Mouse (Mus musculus) gastrocnemius, adult 2 months (tissue): ENCODE data around the gene Hoxd12. TPM values are rescaled to one million over a fixed set of nuclear protein-coding genes. Genes with fewer than 3 reads are reported as not detected.
A peak's percentile ranks its signal among the peaks of the same experiment; 100 is the strongest.

ENCODE experiments used
- DNase-seq: peaks from one replicate; pipeline ENCODE4 v3.0.0; 2022
- H3K27ac ChIP-seq: fragments of 200-600 bp; 2 replicates; pipeline ENCODE4 v1.8.1; 2022; ENCODE audit warnings: mild to moderate bottlenecking
- H3K4me3 ChIP-seq: fragments of 200-600 bp; 2 replicates; pipeline ENCODE4 v1.8.1; 2022; ENCODE audit warnings: mild to moderate bottlenecking, moderate library complexity
- CTCF ChIP-seq: fragments of 200-600 bp; IDR thresholded peaks from 2 replicates; pipeline ENCODE4 v1.8.1; 2022; ENCODE audit warnings: antibody characterized with exemption, mild to moderate bottlenecking, moderate library complexity
- intact Hi-C: fragments of 180-260 bp; cut with DNase I; formaldehyde crosslinking; loops from one replicate; pipeline ENCODE4 v1.15.1; 2025
- total RNA-seq, 2 experiments: library from RNA; stranded (reverse); gene quantifications; 2 replicates each; pipeline ENCODE4 v1.2.3; 2021

The Hoxd12 gene
- total RNA-seq, 2 experiments from 2014 or later = not detected

DNA sequence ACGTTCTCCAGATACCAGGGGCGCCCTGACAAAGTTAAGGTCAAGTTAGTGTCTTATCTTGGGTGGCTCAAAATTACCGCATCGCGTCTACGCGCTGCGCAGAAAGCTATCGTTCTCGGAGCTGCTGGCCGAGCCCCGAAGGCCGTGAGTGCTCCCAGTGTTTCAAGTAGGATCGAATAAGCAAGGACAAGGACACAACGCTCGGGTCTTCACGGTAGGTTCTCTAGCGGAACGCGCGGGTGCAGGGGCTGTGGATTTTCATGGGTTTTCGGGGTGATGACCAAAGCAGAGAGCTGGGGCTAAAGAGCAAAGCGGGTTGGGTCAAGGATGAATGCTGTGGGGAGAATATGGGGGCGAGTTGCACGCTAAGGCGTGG is 4.8 kb downstream of the Hoxd12 start:
- intact Hi-C loops = no loop called here

DNA sequence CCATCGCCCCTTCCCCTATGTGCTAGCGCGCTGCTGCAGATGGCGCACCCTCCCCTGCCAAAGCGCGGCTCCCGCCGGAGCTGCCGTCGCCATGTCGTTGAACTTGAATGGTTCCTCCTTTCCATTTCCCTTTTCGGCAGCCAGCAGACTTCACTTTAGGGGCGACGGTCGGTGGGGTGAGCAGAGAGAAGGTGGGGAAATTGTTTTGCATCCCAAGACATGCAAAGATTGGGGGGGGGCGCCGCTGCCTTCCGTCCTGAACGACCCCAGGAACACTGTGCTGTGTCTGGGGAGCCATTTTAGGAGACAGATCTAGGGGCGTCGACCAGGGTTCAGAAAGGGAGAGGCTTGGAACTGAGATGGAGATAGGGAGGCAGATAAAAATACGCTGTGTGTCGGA is 5.2 kb downstream of the Hoxd12 start:
- no peak overlapping the region for H3K27ac ChIP-seq
- intact Hi-C loops = no loop called here
- no peak for TF ChIP-seq CTCF
- DNase-seq = no peak
- peak overlapping the region; percentile 33 for H3K4me3 ChIP-seq

More for the DNA sequence above, 4.8 kb downstream of the Hoxd12 start:
- H3K27ac ChIP-seq = no peak overlapping the region
- peak overlapping the region; percentile 33 for H3K4me3 ChIP-seq
- TF ChIP-seq CTCF = no peak
- no peak for DNase-seq

DNA sequence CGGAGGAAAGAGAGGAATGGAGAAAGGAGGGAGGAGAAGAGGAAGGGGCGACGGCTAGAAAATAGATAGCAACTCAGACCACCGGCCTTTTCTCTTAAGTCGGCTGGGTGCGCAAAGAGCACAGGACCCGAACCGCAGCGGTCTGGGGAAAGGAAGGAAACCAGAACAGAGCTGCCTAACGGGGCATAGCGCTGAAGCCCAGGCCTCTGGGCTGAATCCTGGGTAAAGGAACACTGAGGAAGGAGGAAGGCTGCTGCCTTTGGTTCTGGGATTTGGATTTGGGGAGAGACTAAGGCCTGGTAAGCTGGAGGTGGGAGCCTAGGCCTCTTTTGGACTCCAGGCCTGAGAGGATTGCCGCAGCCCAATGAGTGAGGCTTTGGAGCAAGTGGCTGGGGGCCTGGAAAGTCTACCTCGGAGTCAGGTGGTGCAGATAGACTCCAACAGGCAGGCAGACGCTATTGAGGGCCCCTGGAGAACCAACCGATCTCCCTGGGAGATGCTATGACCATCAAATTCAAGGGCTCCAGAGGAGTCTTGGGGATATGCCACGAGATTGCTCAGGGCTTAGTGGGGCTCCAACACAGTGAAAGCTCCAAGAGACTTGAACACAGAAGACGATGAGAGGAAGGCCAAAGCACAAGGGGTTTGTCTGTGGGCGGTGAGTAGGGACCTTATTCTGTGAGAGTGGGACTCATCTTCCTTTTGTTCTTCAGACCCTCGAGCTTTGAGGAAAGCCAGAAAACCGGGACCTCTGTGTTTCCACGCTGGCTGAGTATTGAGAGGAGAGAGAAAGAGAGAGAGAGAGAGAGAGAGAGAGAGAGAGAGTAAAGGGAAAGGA is 6.0 kb downstream of the Hoxd12 start:
- no peak overlapping the region for H3K4me3 ChIP-seq
- no peak overlapping the region for H3K27ac ChIP-seq
- TF ChIP-seq CTCF = no peak
- intact Hi-C loops = no loop called here
- DNase-seq = no peak

DNA sequence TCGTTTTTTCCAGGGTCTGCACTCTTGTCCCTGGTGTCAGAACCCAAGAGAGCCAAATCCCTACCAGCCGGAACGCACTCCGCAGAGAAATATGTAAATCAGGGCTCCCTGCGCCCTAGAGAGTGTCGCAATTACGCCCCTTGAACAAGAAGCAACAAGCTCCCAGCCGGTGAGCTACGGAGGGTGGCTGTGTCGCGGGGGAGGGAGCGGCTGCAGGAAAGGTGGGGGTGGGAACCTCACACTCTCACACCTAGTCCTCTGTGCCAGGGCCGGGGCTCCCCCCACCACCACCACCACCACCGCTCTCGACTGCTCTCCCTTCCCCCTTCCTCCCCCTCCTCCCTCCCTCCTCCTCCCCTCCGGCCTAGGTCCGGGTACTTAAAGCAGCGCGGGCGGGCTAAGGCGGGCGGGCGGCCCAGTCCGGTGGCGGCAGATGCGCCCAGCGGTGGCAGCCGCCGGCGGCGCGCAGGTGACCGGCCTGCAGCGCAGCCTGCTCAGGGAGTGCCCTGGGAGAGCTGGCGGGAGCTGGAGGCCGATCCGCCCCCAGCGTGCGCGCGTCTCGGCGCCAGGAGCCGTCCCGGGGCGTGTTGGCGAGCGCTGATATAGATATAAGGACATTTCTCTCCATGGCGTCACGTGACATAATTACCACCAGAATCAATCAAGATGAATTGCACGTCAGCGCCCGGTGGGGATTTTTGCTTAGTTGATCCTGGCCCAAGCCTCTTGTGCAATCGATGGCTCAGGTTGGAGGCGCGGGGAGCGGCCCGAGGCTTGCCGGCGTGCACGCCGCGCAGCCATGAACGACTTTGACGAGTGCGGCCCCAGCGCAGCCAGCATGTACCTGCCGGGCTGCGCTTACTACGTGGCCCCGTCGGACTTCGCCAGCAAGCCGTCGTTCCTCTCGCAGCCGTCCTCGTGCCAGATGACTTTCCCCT is 7.0 kb downstream of the Hoxd12 start:
- Histone ChIP-seq H3K4me3 (peak overlapping the region; percentile 68), H3K27ac (no peak overlapping the region)
- peak; percentile 32 for DNase-seq
- intact Hi-C loops = no loop called here
- no peak for TF ChIP-seq CTCF

DNA sequence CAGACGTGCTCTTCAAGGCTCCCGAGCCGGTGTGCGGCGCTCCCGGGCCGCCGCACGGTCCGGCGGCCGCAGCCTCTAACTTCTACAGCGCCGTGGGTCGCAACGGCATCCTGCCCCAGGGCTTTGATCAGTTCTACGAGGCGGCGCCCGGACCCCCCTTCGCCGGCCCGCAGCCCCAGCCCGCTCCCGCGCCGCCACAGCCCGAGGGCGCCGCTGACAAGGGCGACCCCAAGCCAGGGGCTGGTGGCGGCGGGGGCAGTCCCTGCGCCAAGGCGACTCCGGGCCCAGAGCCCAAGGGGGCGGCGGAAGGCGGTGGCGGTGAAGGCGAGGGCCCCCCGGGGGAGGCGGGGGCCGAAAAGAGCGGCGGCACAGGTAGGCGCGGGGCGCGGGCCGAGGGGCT is 8.0 kb downstream of the Hoxd12 start:
- DNase-seq = no peak
- intact Hi-C loops = no loop called here
- H3K27ac ChIP-seq = no peak overlapping the region
- peak overlapping the region; percentile 68 for H3K4me3 ChIP-seq
- no peak for TF ChIP-seq CTCF

DNA sequence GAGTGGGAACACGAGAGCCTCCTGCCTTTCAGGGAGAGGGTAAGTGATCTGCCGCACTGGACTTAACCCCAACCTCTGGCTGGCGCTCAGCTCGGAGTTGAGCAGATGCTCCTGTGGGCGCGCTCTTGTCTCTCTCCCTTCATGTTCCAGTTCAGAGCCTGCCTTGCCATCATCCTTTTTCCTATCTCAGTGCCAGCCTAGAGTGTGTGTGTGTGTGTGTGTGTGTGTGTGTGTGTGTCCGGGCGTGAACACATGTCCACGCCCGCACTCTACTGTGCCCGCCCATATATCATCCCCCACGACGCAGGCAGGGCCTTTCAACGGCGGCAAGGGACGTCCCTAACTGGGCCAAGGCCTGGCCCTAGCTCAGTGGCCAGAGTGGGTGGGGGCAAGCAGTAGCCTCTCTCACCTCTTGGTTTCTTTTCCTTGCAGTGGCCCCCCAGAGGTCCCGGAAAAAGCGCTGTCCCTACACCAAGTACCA is 8.7 kb downstream of the Hoxd12 start:
- Histone ChIP-seq H3K4me3 (no peak overlapping the region), H3K27ac (no peak overlapping the region)
- no peak for TF ChIP-seq CTCF
- no peak for DNase-seq
- intact Hi-C loops = no loop called here

DNA sequence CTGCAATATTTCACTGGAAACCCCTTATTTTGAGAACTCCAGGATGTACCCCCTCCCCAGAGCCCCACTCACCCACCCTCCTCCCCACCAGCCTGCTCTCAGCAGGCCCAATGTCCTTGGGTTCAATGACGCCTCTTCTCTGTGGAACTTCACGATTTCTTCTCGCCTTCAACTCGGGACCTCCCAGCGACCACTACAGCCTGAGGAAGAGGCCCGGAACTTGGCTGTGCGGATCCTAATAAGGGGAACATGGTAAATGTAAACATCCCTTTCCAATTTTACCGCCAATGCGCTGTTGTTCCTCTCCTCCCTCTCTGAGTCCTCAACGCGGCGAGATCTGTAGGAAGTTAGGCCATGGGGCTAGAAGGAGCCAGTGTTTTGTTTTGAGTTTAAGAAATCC is 9.3 kb downstream of the Hoxd12 start:
- H3K4me3 ChIP-seq = no peak overlapping the region
- TF ChIP-seq CTCF = no peak
- no peak for DNase-seq
- no peak overlapping the region for H3K27ac ChIP-seq
- intact Hi-C loops = no loop called here

DNA sequence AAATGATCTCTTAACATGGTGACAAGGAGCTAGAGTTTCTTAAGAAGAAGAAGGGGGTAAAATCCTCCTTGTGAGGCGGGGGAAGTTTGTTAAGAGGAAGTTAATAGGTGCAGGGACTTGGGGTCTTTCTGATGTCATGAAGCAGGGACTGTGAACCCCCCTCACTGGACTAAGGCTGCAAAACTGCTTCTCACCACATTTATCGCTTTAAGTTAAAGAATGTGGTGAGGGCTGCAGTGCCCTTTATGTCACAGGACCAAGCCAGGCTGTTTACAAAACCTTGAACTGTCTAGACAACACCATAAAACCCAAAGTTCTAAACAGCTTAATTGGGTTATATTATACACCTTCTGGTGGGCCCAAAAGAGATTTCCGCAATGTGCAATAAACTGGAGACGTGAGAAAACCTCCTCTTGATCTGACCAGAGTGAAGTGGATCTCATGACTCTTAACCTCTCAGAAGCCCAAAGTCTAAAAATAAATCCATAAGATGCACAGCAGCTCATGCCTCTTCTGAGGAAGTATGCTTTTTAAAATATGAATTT is 10.3 kb downstream of the Hoxd12 start:
- DNase-seq = no peak
- no peak overlapping the region for H3K27ac ChIP-seq
- intact Hi-C loops = no loop called here
- H3K4me3 ChIP-seq = no peak overlapping the region
- TF ChIP-seq CTCF = no peak

DNA sequence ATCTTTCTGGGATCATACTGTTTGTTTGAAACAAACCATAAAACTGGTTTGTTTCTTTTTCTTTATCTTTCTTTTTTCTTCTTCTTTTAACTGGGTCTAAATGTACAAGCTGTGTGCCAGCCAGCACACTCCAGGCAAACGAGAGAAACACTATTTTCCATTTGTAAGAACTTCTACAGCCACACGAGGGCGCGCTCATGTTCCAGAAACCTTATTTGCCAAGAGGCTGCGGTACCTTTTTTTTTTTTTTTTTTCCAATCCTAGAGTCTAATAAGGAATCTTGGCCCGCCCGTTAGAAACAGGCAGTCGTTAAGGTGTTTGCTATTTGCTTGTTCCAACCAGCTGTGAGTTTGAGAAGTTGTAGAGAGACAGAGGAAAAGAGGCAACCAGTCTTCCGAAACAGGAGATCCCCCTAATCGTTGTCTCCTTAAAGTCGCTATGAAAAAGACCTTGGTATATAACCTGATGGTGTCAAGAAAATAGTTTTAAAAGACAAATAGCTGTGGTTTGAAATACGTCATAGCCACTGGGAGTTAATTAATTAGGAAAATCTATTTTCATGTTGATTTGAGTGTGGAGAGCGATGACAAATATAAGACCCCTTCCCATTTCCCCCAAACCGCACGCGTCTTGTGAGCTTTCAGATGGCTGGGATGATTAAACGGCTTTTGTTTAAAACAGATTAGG is 11.6 kb downstream of the Hoxd12 start:
- no peak overlapping the region for H3K27ac ChIP-seq
- intact Hi-C loops = no loop called here
- DNase-seq = peak; percentile 76
- TF ChIP-seq CTCF = peak; percentile 72
- H3K4me3 ChIP-seq = peak overlapping the region; percentile 33

DNA sequence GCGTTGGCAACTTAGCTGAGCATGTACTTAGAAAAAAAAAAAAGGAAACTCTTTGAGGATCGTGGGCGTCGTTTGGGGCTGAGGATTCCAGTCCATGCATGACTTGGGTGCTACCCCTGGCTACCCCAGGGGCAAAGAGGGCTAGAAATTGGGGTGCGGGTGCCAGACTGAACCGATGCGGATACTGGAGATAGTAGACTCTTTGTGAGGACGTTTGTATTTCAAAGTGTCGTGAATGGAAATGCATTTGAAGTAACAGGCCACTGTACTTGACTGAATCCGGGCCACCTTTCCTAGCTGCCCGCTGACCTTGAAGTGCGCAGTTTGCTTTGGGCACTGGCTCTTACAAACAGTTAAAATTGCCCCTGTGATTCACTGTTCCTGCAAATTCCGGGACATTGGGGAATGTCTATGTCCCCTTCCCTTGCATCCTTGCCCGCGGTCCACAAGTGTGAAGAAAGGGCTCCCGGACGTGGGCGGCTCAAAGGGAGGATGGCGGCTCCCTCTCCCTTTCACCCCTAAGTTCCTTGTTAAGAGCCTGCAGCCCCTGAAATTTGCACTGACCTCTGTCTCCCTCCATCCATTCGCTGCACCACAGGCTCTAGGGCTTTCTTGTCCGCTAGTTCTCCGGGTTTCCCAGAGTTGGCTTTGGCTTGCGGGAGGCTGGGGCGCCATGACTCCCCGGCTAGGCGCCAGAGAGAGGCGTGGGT is 12.3 kb downstream of the Hoxd12 start:
- no peak overlapping the region for H3K27ac ChIP-seq
- TF ChIP-seq CTCF = no peak
- DNase-seq = peak; percentile 24
- H3K4me3 ChIP-seq = peak overlapping the region; percentile 43
- intact Hi-C loops = no loop called here

DNA sequence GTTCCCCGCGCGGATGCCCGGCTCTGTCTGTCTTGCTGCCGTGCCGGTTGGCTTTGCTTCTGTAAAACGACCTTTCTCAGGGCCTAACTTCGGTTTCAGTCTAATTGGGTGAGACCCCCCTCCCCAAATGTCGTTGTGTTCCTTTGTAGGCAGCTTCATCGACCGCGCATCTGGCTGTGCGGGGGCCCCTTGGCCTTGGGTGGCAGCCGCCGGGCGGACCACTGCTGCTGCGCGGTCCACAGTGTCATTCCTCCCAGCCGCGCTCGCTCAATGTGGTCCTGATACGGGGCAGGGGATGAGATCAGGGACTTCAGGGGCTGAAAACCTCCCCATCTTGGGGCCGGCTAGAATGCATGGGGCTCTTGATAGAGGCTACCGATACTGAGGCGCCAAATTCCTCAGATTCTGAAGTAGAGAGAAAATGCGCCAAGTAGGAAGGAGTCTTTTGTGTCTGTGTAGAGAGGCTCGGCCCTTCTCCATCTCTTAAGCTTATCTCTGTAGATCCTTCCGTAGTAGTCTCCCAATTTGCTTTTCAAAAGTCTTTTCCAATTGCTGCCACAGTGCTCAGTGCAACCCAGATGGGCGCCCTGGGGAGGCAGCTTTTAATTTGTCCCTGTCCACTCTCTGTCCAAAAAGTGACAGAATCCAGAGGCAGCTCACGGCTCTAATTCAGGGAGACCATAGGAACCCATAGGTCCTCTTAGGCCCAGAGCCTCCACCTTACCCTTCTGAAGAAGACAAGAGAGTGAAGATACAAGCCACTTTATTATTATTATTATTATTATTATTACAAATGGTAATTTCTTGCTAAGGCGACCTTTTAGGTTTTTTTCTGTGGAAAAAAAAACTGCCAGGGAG is 13.1 kb downstream of the Hoxd12 start:
- DNase-seq = peak; percentile 24
- no peak for TF ChIP-seq CTCF
- H3K27ac ChIP-seq = no peak overlapping the region
- peak overlapping the region; percentile 43 for H3K4me3 ChIP-seq
- intact Hi-C loops = no loop called here
